Mouse (Mus musculus) cerebellum, adult 2 months (tissue): ENCODE data around the gene Cpt1c.

Experiments used
- CTCF ChIP-seq: fragments of 200-500 bp; IDR thresholded peaks from 2 replicates; pipeline ENCODE4 v1.5.1; 2011; ENCODE audit warnings: low read depth, mild to moderate bottlenecking, control low read depth, low read length, moderate library complexity, borderline replicate concordance; ENCODE audit not compliant: insufficient read depth
- POLR2A ChIP-seq: fragments of 200-500 bp; IDR thresholded peaks from 2 replicates; pipeline ENCODE4 v1.6.1; 2011; ENCODE audit warnings: low read length, control low read depth, borderline replicate concordance; ENCODE audit not compliant: insufficient read depth

DNA sequence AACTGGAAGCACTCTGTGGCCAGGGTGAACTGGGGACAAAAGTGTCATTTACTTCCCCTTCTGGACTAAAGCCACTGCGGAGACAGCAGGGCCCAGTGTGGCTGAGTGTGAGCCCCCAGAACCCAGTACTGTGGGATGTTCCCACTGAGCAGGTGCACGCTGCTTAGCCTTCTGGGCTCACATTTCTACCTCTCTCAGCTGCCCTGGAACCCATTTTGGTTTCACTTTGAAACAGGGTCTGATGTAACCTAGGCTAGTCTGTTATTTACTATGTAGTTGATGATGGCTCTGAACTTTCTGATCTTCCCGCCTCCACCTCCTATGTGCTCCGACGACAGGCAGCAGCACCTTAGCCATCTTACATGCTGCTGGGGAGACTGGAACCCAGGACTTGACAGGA, 11.8 kb downstream of the Cpt1c start:
- TF ChIP-seq CTCF: no peak
- no peak for TF ChIP-seq POLR2A
